Comparison of ENCODE assay signal across 8 mouse cellular contexts in the genomic region with DNA sequence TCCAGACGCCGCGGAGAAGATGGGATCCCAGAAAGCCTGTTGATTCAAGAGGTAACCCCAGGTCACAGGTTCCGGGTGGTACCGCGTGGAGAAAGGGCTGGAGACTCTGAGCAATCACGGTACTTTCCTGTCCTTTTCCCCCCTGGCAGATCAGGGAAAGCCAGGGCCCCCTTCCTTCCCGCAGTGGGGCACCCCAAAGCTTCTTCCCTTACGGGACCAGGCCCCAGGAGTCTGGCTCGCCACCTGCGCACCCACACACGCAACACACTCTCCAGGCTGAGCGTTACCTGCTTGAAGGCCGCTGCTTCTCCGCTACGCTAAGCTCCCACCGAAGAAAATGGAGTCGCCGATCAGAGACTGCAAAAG. TPM values are rescaled to one million over a fixed set of nuclear protein-coding genes. Genes with fewer than 3 reads are reported as not detected.
A peak's percentile ranks its signal among the peaks of the same experiment; 100 is the strongest.
DNase-seq lines count a peak whose midpoint lies in the region; ATAC-seq and TF ChIP-seq lines count a peak whose summit lies in the region.

No protein-coding gene starts in this region.

- H3K9me3 ChIP-seq in heart, embryonic 11.5 days (replicated peaks; ENCODE audit: control insufficient read depth, low read length): no peaks in the 10 kb centered on the region
- no peaks in the 10 kb centered on the region for H3K9me3 ChIP-seq in ES-Bruce4 (replicated peaks; ENCODE audit: control insufficient read depth, insufficient read depth, low read length, poor library complexity, severe bottlenecking)
- no peaks in the 10 kb centered on the region for H3K9me3 ChIP-seq in forebrain, embryonic 13.5 days (replicated peaks)
- H3K9me3 ChIP-seq in liver, embryonic 16.5 days (replicated peaks; ENCODE audit: control insufficient read depth, low read length): no peaks in the 10 kb centered on the region

- H3K36me3 ChIP-seq in heart, embryonic 11.5 days (ENCODE audit: control insufficient read depth, insufficient read depth, low read length): peaks cover under 1% of the 10 kb centered on the region; the same call in 1 of the 2 replicates
- peaks cover 6% of the 10 kb centered on the region for H3K36me3 ChIP-seq in ES-Bruce4 (ENCODE audit: control insufficient read depth, insufficient read depth, low read length, poor library complexity, severe bottlenecking)
- peaks cover 10% of the 10 kb centered on the region for H3K36me3 ChIP-seq in forebrain, embryonic 13.5 days (ENCODE audit: poor library complexity, severe bottlenecking)
- no peaks in the 10 kb centered on the region for H3K36me3 ChIP-seq in liver, embryonic 16.5 days (ENCODE audit: control insufficient read depth, insufficient read depth)

- no peak for TF ChIP-seq CTCF in ES-Bruce4 (IDR thresholded peaks at IDR 0.05; ENCODE audit: low read depth, low read length)

- peak overlapping the region; percentile 85 for H3K4me3 ChIP-seq in heart, embryonic 11.5 days (ENCODE audit: low read depth, low read length)
- H3K4me3 ChIP-seq in ES-Bruce4 (ENCODE audit: low read depth, low read length): peak overlapping the region; percentile 88
- H3K4me3 ChIP-seq in forebrain, embryonic 13.5 days: peak overlapping the region; percentile 99
- H3K4me3 ChIP-seq in liver, embryonic 16.5 days (ENCODE audit: low read depth, low read length): peak overlapping the region; percentile 92

- WGBS in heart, embryonic 11.5 days (ENCODE audit: insufficient replicate concordance): under 1% methylated on average over 19 of the region's 19 CpGs
- under 1% methylated on average over 19 of the region's 19 CpGs for WGBS in forebrain, embryonic 13.5 days
- 0% methylated on average over 19 of the region's 19 CpGs for WGBS in liver, embryonic 16.5 days (ENCODE audit: insufficient replicate concordance)

- no peaks in the 10 kb centered on the region for H3K27me3 ChIP-seq in heart, embryonic 11.5 days (ENCODE audit: control insufficient read depth, insufficient read depth, low read length)
- H3K27me3 ChIP-seq in ES-Bruce4 (ENCODE audit: control insufficient read depth, insufficient read depth, low read length, poor library complexity, severe bottlenecking): no peaks in the 10 kb centered on the region
- no peaks in the 10 kb centered on the region for H3K27me3 ChIP-seq in forebrain, embryonic 13.5 days
- H3K27me3 ChIP-seq in liver, embryonic 16.5 days (ENCODE audit: control insufficient read depth, insufficient read depth, low read depth, low read length): no peaks in the 10 kb centered on the region

- no peak for TF ChIP-seq EP300 in ES-Bruce4 (IDR thresholded peaks at IDR 0.05; ENCODE audit: insufficient read depth, low read depth, low read length)

- H3K27ac ChIP-seq in heart, embryonic 11.5 days (ENCODE audit: low read depth, low read length): peak overlapping the region; percentile 93
- no peak overlapping the region for H3K27ac ChIP-seq in ES-Bruce4 (ENCODE audit: insufficient read depth, low read length)
- peak overlapping the region; percentile 92 for H3K27ac ChIP-seq in forebrain, embryonic 13.5 days
- peak overlapping the region; percentile 98 for H3K27ac ChIP-seq in liver, embryonic 16.5 days (ENCODE audit: low read length)

- peak overlapping the region; percentile 95 for H3K9ac ChIP-seq in heart, embryonic 11.5 days (ENCODE audit: low read depth, low read length)
- peak overlapping the region; percentile 77 for H3K9ac ChIP-seq in ES-Bruce4 (ENCODE audit: low read depth, poor library complexity, severe bottlenecking)
- peak overlapping the region; percentile 93 for H3K9ac ChIP-seq in forebrain, embryonic 13.5 days
- peak overlapping the region; percentile 90 for H3K9ac ChIP-seq in liver, embryonic 16.5 days (ENCODE audit: low read depth, low read length)

- no peak for TF ChIP-seq POLR2A in ES-Bruce4 (IDR thresholded peaks at IDR 0.05; ENCODE audit: insufficient read depth, low read length)

- no peak; the same call in 1 of the 2 replicates for ATAC-seq in heart, embryonic 11.5 days (replicated peaks; ENCODE audit: insufficient number of reproducible peaks, low FRiP score, low TSS enrichment)
- no peak for ATAC-seq in forebrain, embryonic 13.5 days
- ATAC-seq in liver, embryonic 16.5 days (ENCODE audit: low read depth): peak; percentile 17

- DNase-seq in heart, adult 9 months (ENCODE audit: low spot score in 2 of 2): no peak
- no peak for DNase-seq in gastrocnemius, postnatal 10 days
- DNase-seq in cerebellum, postnatal 14 days: no peak
- DNase-seq in layer of hippocampus, postnatal 36 days: no peak

- H3K4me1 ChIP-seq in heart, embryonic 11.5 days (ENCODE audit: control insufficient read depth, insufficient read depth, low read length): peaks cover 14% of the 10 kb centered on the region
- no peaks in the 10 kb centered on the region for H3K4me1 ChIP-seq in ES-Bruce4 (ENCODE audit: control insufficient read depth, insufficient read depth, low read length)
- peaks cover 52% of the 10 kb centered on the region for H3K4me1 ChIP-seq in forebrain, embryonic 13.5 days
- H3K4me1 ChIP-seq in liver, embryonic 16.5 days (ENCODE audit: control insufficient read depth, low read depth, low read length): peaks cover 25% of the 10 kb centered on the region

- H3K4me2 ChIP-seq in heart, embryonic 11.5 days: peak overlapping the region; percentile 86
- peak overlapping the region; percentile 91 for H3K4me2 ChIP-seq in forebrain, embryonic 13.5 days
- H3K4me2 ChIP-seq in liver, embryonic 16.5 days (ENCODE audit: low read depth, low read length): peak overlapping the region; percentile 64

RNA-seq across cellular contexts. Expression of a gene that starts 0.3 kb away (rescaled TPM):
- 50.2 and 55.1 TPM in 2 replicates for polyA plus RNA-seq in heart, embryonic 11.5 days (2014; fragmentation: Nextera tagmentation; extraction: Ambion mirVana)
- 53.9 and 56.6 TPM in 2 replicates for polyA plus RNA-seq in ES-Bruce4 (2011; ENCODE audit: insufficient read depth, insufficient read length, low read depth, missing spikeins)
- polyA plus RNA-seq in forebrain, embryonic 13.5 days (2015; fragmentation: Nextera tagmentation; extraction: Ambion mirVana): 62.7 and 64.1 TPM in 2 replicates
- polyA plus RNA-seq in liver, embryonic 16.5 days (2015; fragmentation: Nextera tagmentation; extraction: Ambion mirVana): 30.5 and 31.6 TPM in 2 replicates
- 10 to 100 TPM; 47.5 to 48.2 TPM for total RNA-seq in gastrocnemius, postnatal 10 days (2021)
- 10 to 100 TPM; 61.0 to 66.3 TPM for total RNA-seq in layer of hippocampus, postnatal 36 days (2021)

RNA-seq across cellular contexts. Expression of a gene that starts 0.5 kb away (rescaled TPM):
- polyA plus RNA-seq in heart, embryonic 11.5 days (2014; fragmentation: Nextera tagmentation; extraction: Ambion mirVana): 15.2 and 22.2 TPM in 2 replicates
- 73.2 and 73.4 TPM in 2 replicates for polyA plus RNA-seq in ES-Bruce4 (2011; ENCODE audit: insufficient read depth, insufficient read length, low read depth, missing spikeins)
- polyA plus RNA-seq in forebrain, embryonic 13.5 days (2015; fragmentation: Nextera tagmentation; extraction: Ambion mirVana): 24.9 and 29.4 TPM in 2 replicates
- 9.9 and 10.3 TPM in 2 replicates for polyA plus RNA-seq in liver, embryonic 16.5 days (2015; fragmentation: Nextera tagmentation; extraction: Ambion mirVana)
- total RNA-seq in gastrocnemius, postnatal 10 days (2021): 10 to 100 TPM; 30.3 to 35.3 TPM
- 100 to 1,000 TPM; 116 to 125 TPM for total RNA-seq in layer of hippocampus, postnatal 36 days (2021)

RNA-seq across cellular contexts. Expression of a gene that starts 16.3 kb away (rescaled TPM):
- polyA plus RNA-seq in heart, embryonic 11.5 days (2014; fragmentation: Nextera tagmentation; extraction: Ambion mirVana): 69.4 and 86.5 TPM in 2 replicates
- polyA plus RNA-seq in ES-Bruce4 (2011; ENCODE audit: insufficient read depth, insufficient read length, low read depth, missing spikeins): 108 and 112 TPM in 2 replicates
- polyA plus RNA-seq in forebrain, embryonic 13.5 days (2015; fragmentation: Nextera tagmentation; extraction: Ambion mirVana): 61.8 and 73.0 TPM in 2 replicates
- 23.7 and 24.7 TPM in 2 replicates for polyA plus RNA-seq in liver, embryonic 16.5 days (2015; fragmentation: Nextera tagmentation; extraction: Ambion mirVana)
- 100 to 1,000 TPM; 136 to 138 TPM for total RNA-seq in gastrocnemius, postnatal 10 days (2021)
- 100 to 1,000 TPM; 194 to 217 TPM for total RNA-seq in layer of hippocampus, postnatal 36 days (2021)

RNA-seq across cellular contexts. Expression of a gene that starts 45.4 kb away (rescaled TPM):
- polyA plus RNA-seq in heart, embryonic 11.5 days (2014; fragmentation: Nextera tagmentation; extraction: Ambion mirVana): 0.17 TPM in 1 of 2 replicates, not detected in the other
- 0.75 and 1.1 TPM in 2 replicates for polyA plus RNA-seq in ES-Bruce4 (2011; ENCODE audit: insufficient read depth, insufficient read length, low read depth, missing spikeins)
- 0.18 and 0.35 TPM in 2 replicates for polyA plus RNA-seq in forebrain, embryonic 13.5 days (2015; fragmentation: Nextera tagmentation; extraction: Ambion mirVana)
- 0.06 and 0.13 TPM in 2 replicates for polyA plus RNA-seq in liver, embryonic 16.5 days (2015; fragmentation: Nextera tagmentation; extraction: Ambion mirVana)
- under 1 TPM; 0.36 to 0.59 TPM for total RNA-seq in gastrocnemius, postnatal 10 days (2021)
- total RNA-seq in layer of hippocampus, postnatal 36 days (2021): 1 to 10 TPM; 7.2 to 7.8 TPM

RNA-seq across cellular contexts. Expression of a gene that starts 52.1 kb away (rescaled TPM):
- polyA plus RNA-seq in heart, embryonic 11.5 days (2014; fragmentation: Nextera tagmentation; extraction: Ambion mirVana): 4.2 TPM in 2 replicates
- 6.1 and 7.6 TPM in 2 replicates for polyA plus RNA-seq in ES-Bruce4 (2011; ENCODE audit: insufficient read depth, insufficient read length, low read depth, missing spikeins)
- polyA plus RNA-seq in forebrain, embryonic 13.5 days (2015; fragmentation: Nextera tagmentation; extraction: Ambion mirVana): 1.3 and 1.6 TPM in 2 replicates
- polyA plus RNA-seq in liver, embryonic 16.5 days (2015; fragmentation: Nextera tagmentation; extraction: Ambion mirVana): 0.36 and 0.44 TPM in 2 replicates
- 1 to 10 TPM; 1.1 to 1.2 TPM for total RNA-seq in gastrocnemius, postnatal 10 days (2021)
- total RNA-seq in layer of hippocampus, postnatal 36 days (2021): 1 to 10 TPM; 3.6 to 5.7 TPM
